In the genomic region with DNA sequence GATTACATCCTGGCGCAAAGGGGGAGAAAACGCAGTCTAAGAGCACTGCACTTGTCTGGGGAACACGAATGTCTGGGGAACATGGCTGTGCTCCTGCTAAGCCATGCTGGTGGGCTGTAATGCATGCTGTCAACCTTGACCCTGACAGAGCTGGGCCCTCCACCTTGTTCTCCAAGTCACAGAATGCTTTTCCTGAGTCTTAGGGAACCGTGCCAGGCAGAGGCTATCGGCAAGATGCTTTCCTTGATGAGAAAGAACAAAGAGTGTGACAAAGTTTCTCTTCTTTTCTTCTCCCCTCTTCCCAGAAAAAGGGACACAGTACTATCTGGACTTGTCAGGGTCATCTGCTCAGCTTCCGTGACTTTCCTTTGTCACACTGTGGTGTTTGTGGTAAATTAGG, we compare ENCODE assay signal across 15 mouse cellular contexts.
"Had no signal": no experiment of that assay in that cellular context is flagged by ENCODE, and none has a peak within 500 bp of the region (broad histone marks: within the 10 kb centered on the region; RNA-seq: fewer than 3 reads in every experiment).

No protein-coding gene starts in this region.

- H3K4me3 ChIP-seq: limb, embryonic 12.5 days; liver, embryonic 13.5 days; lung, embryonic 15.5 days; megakaryocyte, embryonic 14.5 days; midbrain, embryonic 12.5 days; stomach, embryonic 15.5 days had no signal

- H3K4me2 ChIP-seq: limb, embryonic 12.5 days; liver, embryonic 13.5 days; lung, embryonic 15.5 days; midbrain, embryonic 12.5 days; stomach, embryonic 15.5 days had no signal

- H3K27me3 ChIP-seq: limb, embryonic 12.5 days; liver, embryonic 13.5 days; lung, embryonic 15.5 days; stomach, embryonic 15.5 days had no signal

- DNase-seq: kidney, adult 11 months; kidney, adult 9 months; kidney, postnatal 14 days; liver; liver, embryonic 13.5 days; liver, postnatal 0 days; lung, postnatal 14 days; right cerebral cortex, postnatal 14 days; thymus, postnatal 14 days had no signal

- H3K4me1 ChIP-seq: liver, embryonic 13.5 days; megakaryocyte, embryonic 14.5 days had no signal

- ATAC-seq: liver, postnatal 0 days had no signal

- H3K36me3 ChIP-seq: limb, embryonic 12.5 days; liver, embryonic 13.5 days; lung, embryonic 15.5 days; midbrain, embryonic 12.5 days; stomach, embryonic 15.5 days had no signal

- H3K9ac ChIP-seq: limb, embryonic 12.5 days; liver, embryonic 13.5 days; liver, postnatal 0 days; lung, embryonic 15.5 days; midbrain, embryonic 12.5 days; stomach, embryonic 15.5 days had no signal

- H3K27ac ChIP-seq: limb, embryonic 12.5 days; liver, embryonic 13.5 days; lung, embryonic 15.5 days; macrophage; midbrain, embryonic 12.5 days; stomach, embryonic 15.5 days had no signal

- H3K9me3 ChIP-seq: limb, embryonic 12.5 days; liver, embryonic 13.5 days; lung, embryonic 15.5 days; megakaryocyte, embryonic 14.5 days; midbrain, embryonic 12.5 days; stomach, embryonic 15.5 days had no signal
